13 mouse cellular contexts compared by ENCODE assay signal in the genomic region with DNA sequence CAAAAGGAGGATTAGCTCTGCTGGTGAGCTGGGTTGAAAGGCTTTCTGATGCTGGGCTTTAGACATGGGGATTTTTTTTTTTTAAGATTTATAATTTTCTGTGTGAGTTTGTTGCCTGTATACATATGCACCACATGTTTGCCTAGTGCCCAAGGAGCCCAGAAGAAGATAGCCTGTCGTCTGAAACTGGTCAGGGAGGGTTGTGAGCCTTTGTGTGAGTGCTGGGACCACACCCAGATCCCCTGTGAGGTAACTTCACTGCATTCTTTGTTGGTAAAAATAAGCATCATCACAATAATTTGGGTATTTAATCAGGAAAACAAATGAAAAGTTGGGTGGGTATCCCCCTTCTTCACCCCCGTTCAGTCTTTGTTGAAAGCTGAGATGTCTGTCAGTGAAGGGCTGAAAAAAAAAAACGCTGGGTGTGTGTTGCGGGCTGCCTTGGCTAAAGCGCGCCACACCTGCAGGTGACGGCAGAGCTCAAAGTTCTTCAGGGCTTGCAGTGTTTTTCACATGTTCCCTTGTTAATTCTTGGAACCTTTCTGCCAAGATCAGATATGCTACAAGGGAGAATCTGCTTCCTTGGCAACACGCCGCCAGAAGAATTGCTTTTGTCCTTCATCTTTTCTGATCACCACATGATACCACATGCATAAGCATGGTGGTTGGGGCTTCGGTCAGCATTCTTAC.
DNase-seq lines count a peak whose midpoint lies in the region; ATAC-seq and TF ChIP-seq lines count a peak whose summit lies in the region.
"Had no signal": no experiment of that assay in that cellular context is flagged by ENCODE, and none has a peak within 500 bp of the region (broad histone marks: within the 10 kb centered on the region; RNA-seq: fewer than 3 reads in every experiment).

No protein-coding gene starts in this region.

- H3K4me3 ChIP-seq in kidney, adult 2 months (ENCODE audit: insufficient read depth, low read depth, low read length) = no peak overlapping the region
- no peak overlapping the region for H3K4me3 ChIP-seq in kidney, embryonic 14.5 days (ENCODE audit: low read length)
- H3K4me3 ChIP-seq: heart, adult 2 months had no signal

- H3K27me3 ChIP-seq in kidney, adult 2 months (replicated peaks; ENCODE audit: control insufficient read depth, insufficient read depth, low read length) = no peaks in the 10 kb centered on the region
- H3K27me3 ChIP-seq in kidney, embryonic 14.5 days (ENCODE audit: control insufficient read depth, insufficient read depth, low read length) = no peaks in the 10 kb centered on the region

- no peaks in the 10 kb centered on the region for H3K36me3 ChIP-seq in kidney, adult 2 months (ENCODE audit: control insufficient read depth, insufficient read depth, low read length)
- H3K36me3 ChIP-seq in kidney, embryonic 14.5 days (ENCODE audit: control insufficient read depth, insufficient read depth, low read length) = 0 out of 2 replicates have a peak, but pooled peaks cover under 1% of the 10 kb centered on the region

- peak; percentile 41 for DNase-seq in kidney, adult 2 months
- no peak for DNase-seq in kidney, adult 11 months
- DNase-seq in ZHBTc4 (ENCODE audit: low read depth, low spot score) = peak; percentile 28
- DNase-seq in induced T-regulatory cell, adult 2 months (ENCODE audit: low read depth) = peak; percentile 18
- peak; percentile 54 for DNase-seq in thymus, postnatal 0 days (ENCODE audit: low spot score)
- DNase-seq in frontal cortex, adult 2 months (ENCODE audit: extremely low spot score in 1 of 2, low spot score in 1 of 2) = no peak
- DNase-seq: cerebellum, adult 11-12 months; embryo, embryonic 11 days; heart, adult 2 months; heart, postnatal 36 days; kidney, postnatal 14 days; lung, embryonic 14.5 days had no signal

- H3K9me3 ChIP-seq in kidney, embryonic 14.5 days (ENCODE audit: control insufficient read depth, low read length) = no peaks in the 10 kb centered on the region

- no peak for TF ChIP-seq CTCF in kidney, adult 2 months (conservative IDR thresholded peaks at IDR 0.05; ENCODE audit: insufficient read depth, insufficient read length, low read depth, low read length)

- no peak for TF ChIP-seq POLR2A in kidney, adult 2 months (IDR thresholded peaks at IDR 0.05; ENCODE audit: low read depth, low read length)

- no peak for ATAC-seq in kidney, embryonic 14.5 days (ENCODE audit: low FRiP score, low TSS enrichment)

- H3K4me2 ChIP-seq in kidney, embryonic 14.5 days (replicated peaks; ENCODE audit: low read depth, low read length) = no peak overlapping the region
- H3K4me2 ChIP-seq: lung, embryonic 14.5 days had no signal

- WGBS in kidney, adult 2 months = 60% methylated on average over 10 of the region's 10 CpGs
- WGBS in kidney, embryonic 14.5 days = 80% methylated on average over 10 of the region's 10 CpGs

- H3K4me1 ChIP-seq in kidney, adult 2 months (ENCODE audit: control insufficient read depth, insufficient read depth, low read length) = peaks cover 3% of the 10 kb centered on the region; the same call in 1 of the 2 replicates
- H3K4me1 ChIP-seq in kidney, embryonic 14.5 days (ENCODE audit: control insufficient read depth, insufficient read depth, low read length) = peaks cover 12% of the 10 kb centered on the region

- no peak overlapping the region for H3K9ac ChIP-seq in kidney, embryonic 14.5 days (ENCODE audit: low read depth, low read length)
- H3K9ac ChIP-seq: lung, embryonic 14.5 days had no signal

- no peak overlapping the region for H3K27ac ChIP-seq in kidney, adult 2 months (ENCODE audit: insufficient read depth, low read depth, low read length)
- no peak overlapping the region for H3K27ac ChIP-seq in kidney, embryonic 14.5 days (ENCODE audit: low read depth, low read length)
- H3K27ac ChIP-seq: heart, adult 2 months had no signal

Comparison
In these comparisons a context has a peak if more than half of its experiments do, and no peak if none do; other contexts are left out.
1. DNase-seq: peak in kidney, adult 2 months (single experiment), ZHBTc4 (single experiment), induced T-regulatory cell, adult 2 months (single experiment) and thymus, postnatal 0 days (single experiment); none in kidney, adult 11 months (single experiment) and frontal cortex, adult 2 months (0 of 2).